Mouse (Mus musculus) testis, adult 2 months (tissue): ENCODE measurements at regions not wholly inside any gene's neighbourhood (a gene's known extent, or its start where the extent isn't known, plus 50 kb on each side); places are given as distances from the start of the nearest gene placed in this dataset.
A peak's percentile ranks its signal among the peaks of the same experiment; 100 is the strongest.

Experiments
- H3K27ac ChIP-seq: fragments of 200-500 bp; 2 replicates; pipeline ENCODE4 v1.5.1; 2012; ENCODE audit warnings: low read depth, low read length; ENCODE audit not compliant: control insufficient read depth, insufficient read depth
- H3K27me3 ChIP-seq: fragments of 200-500 bp; 2 replicates; pipeline ENCODE4 v1.6.1; 2012; ENCODE audit warnings: mild to moderate bottlenecking, low read length, moderate library complexity; ENCODE audit not compliant: control insufficient read depth, insufficient read depth
- H3K36me3 ChIP-seq: fragments of 200-500 bp; 2 replicates; pipeline ENCODE4 v1.6.1; 2012; ENCODE audit warnings: mild to moderate bottlenecking, low read length; ENCODE audit not compliant: control insufficient read depth, insufficient read depth
- H3K4me1 ChIP-seq: fragments of 200-500 bp; 2 replicates; pipeline ENCODE4 v1.6.1; 2012; ENCODE audit warnings: low read length; ENCODE audit not compliant: control insufficient read depth, insufficient read depth
- H3K4me3 ChIP-seq: fragments of 200-500 bp; 2 replicates; pipeline ENCODE4 v1.5.1; 2012; ENCODE audit warnings: low read depth, mild to moderate bottlenecking, low read length, moderate library complexity, mixed read lengths; ENCODE audit not compliant: control insufficient read depth
- CTCF ChIP-seq: fragments of 200-500 bp; IDR thresholded peaks from 2 replicates; pipeline ENCODE4 v1.5.1; 2012; ENCODE audit warnings: low read depth, mild to moderate bottlenecking, inconsistent platforms, low read length, moderate library complexity; ENCODE audit not compliant: control insufficient read depth, insufficient read depth, insufficient replicate concordance
- POLR2A ChIP-seq: fragments of 200-500 bp; IDR thresholded peaks from 2 replicates; pipeline ENCODE4 v1.6.1; 2012; ENCODE audit warnings: low read depth, mild to moderate bottlenecking, inconsistent platforms, low read length, moderate library complexity; ENCODE audit not compliant: control insufficient read depth

- no peak overlapping the region for H3K4me3 ChIP-seq
- no peak for TF ChIP-seq CTCF
- no peak for TF ChIP-seq POLR2A
- H3K4me1 ChIP-seq: peaks cover 8% of the 10 kb centered on the region; the same call in 1 of the 2 replicates
- H3K36me3 ChIP-seq: no peaks in the 10 kb centered on the region
- H3K27me3 ChIP-seq: no peaks in the 10 kb centered on the region
- H3K27ac ChIP-seq: peak overlapping the region; percentile 36; the same call in 1 of the 2 replicates
These were observed 150.4 kb upstream of the Lhx5 start for GRCm38 (mm10) chr5:120280991-120281602.

GRCm38 (mm10) chr5:120281840-120282565, 149.5 kb upstream of the Lhx5 start:
- no peaks in the 10 kb centered on the region for H3K36me3 ChIP-seq
- H3K4me1 ChIP-seq: peaks cover 8% of the 10 kb centered on the region; the same call in 1 of the 2 replicates
- no peak overlapping the region for H3K4me3 ChIP-seq
- no peaks in the 10 kb centered on the region for H3K27me3 ChIP-seq
- peak overlapping the region; percentile 36 for H3K27ac ChIP-seq
- TF ChIP-seq POLR2A: no peak
- peak; percentile 37; the same call in 1 of the 2 replicates for TF ChIP-seq CTCF

- no peak overlapping the region for H3K27ac ChIP-seq
- TF ChIP-seq POLR2A (no peak), CTCF (no peak)
- H3K27me3 ChIP-seq: no peaks in the 10 kb centered on the region
- H3K4me3 ChIP-seq: no peak overlapping the region
- peaks cover 11% of the 10 kb centered on the region for H3K4me1 ChIP-seq
- no peaks in the 10 kb centered on the region for H3K36me3 ChIP-seq
These were observed 146.9 kb upstream of the Lhx5 start for GRCm38 (mm10) chr5:120284625-120285024.

GRCm38 (mm10) chr5:120285036-120285435, 146.5 kb upstream of the Lhx5 start:
- H3K4me3 ChIP-seq: no peak overlapping the region
- H3K36me3 ChIP-seq: no peaks in the 10 kb centered on the region
- H3K27ac ChIP-seq: no peak overlapping the region
- peaks cover 11% of the 10 kb centered on the region for H3K4me1 ChIP-seq
- TF ChIP-seq CTCF: no peak
- no peak for TF ChIP-seq POLR2A
- no peaks in the 10 kb centered on the region for H3K27me3 ChIP-seq

- no peaks in the 10 kb centered on the region for H3K36me3 ChIP-seq
- no peak for TF ChIP-seq CTCF
- TF ChIP-seq POLR2A: no peak
- peaks cover 5% of the 10 kb centered on the region for H3K4me1 ChIP-seq
- no peaks in the 10 kb centered on the region for H3K27me3 ChIP-seq
- H3K4me3 ChIP-seq: no peak overlapping the region
- H3K27ac ChIP-seq: no peak overlapping the region
These were observed 144.7 kb upstream of the Lhx5 start for GRCm38 (mm10) chr5:120286787-120287186.

GRCm38 (mm10) chr5:120288036-120288684, 143.3 kb upstream of the Lhx5 start:
- TF ChIP-seq POLR2A (no peak), CTCF (no peak)
- no peaks in the 10 kb centered on the region for H3K36me3 ChIP-seq
- peaks cover 3% of the 10 kb centered on the region for H3K4me1 ChIP-seq
- no peaks in the 10 kb centered on the region for H3K27me3 ChIP-seq
- H3K4me3 ChIP-seq: no peak overlapping the region
- no peak overlapping the region for H3K27ac ChIP-seq

- Histone ChIP-seq H3K27me3 (no peaks in the 10 kb centered on the region), H3K4me1 (peaks cover 6% of the 10 kb centered on the region), H3K27ac (no peak overlapping the region), H3K36me3 (no peaks in the 10 kb centered on the region), H3K4me3 (no peak overlapping the region)
- TF ChIP-seq CTCF (no peak), POLR2A (no peak)
These were observed 136.9 kb upstream of the Lhx5 start for GRCm38 (mm10) chr5:120294526-120295078.
